Mouse (Mus musculus) layer of hippocampus, adult 2 months (tissue): ENCODE measurements around the gene Rbbp6. TPM values are rescaled to one million over a fixed set of nuclear protein-coding genes. Genes with fewer than 3 reads are reported as not detected.

ENCODE experiments used
- DNase-seq, 2 experiments: peaks; one replicate each; pipeline ENCODE4 v3.0.0; 2022; ENCODE audit warnings: low spot score in 2 of 2
- H3K27ac ChIP-seq: fragments of 200-600 bp; 2 replicates; pipeline ENCODE4 v1.8.1; 2022
- H3K4me3 ChIP-seq: fragments of 200-600 bp; 2 replicates; pipeline ENCODE4 v1.8.1; 2022; ENCODE audit warnings: mild to moderate bottlenecking
- CTCF ChIP-seq: fragments of 200-600 bp; conservative IDR thresholded peaks from 2 replicates; pipeline ENCODE4 v1.8.1; 2022; ENCODE audit warnings: antibody characterized with exemption, mild to moderate bottlenecking, moderate library complexity
- total RNA-seq, 2 experiments: library from RNA; stranded (reverse); gene quantifications; 2 replicates each; pipeline ENCODE4 v1.2.3; 2021

Rbbp6 gene
- total RNA-seq, 2 experiments from 2014 or later, result 70.9 to 78.7 TPM

DNA sequence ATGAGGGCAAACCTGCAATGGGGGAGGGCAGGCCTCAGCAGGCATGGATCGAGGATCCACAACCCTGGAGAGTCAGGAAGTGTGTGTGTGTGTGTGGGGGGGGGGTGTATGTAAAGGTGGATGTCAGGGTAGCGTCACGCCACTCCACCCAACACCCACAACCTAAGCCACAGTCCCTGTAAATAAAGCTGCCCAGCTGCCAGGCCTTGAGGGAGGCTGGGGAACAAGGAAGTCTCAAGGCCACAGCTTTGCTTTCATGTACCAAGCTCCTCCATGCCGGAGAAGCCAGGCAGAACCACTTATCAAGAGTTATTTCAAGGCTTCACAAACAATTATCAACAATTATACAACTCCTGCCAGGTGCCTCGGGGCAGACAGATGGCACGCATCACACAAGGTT, 13.4 kb upstream of the Rbbp6 start:
- DNase-seq, result no peak
- TF ChIP-seq CTCF, result no peak
- no peak overlapping the region for H3K27ac ChIP-seq
- H3K4me3 ChIP-seq, result no peak overlapping the region

DNA sequence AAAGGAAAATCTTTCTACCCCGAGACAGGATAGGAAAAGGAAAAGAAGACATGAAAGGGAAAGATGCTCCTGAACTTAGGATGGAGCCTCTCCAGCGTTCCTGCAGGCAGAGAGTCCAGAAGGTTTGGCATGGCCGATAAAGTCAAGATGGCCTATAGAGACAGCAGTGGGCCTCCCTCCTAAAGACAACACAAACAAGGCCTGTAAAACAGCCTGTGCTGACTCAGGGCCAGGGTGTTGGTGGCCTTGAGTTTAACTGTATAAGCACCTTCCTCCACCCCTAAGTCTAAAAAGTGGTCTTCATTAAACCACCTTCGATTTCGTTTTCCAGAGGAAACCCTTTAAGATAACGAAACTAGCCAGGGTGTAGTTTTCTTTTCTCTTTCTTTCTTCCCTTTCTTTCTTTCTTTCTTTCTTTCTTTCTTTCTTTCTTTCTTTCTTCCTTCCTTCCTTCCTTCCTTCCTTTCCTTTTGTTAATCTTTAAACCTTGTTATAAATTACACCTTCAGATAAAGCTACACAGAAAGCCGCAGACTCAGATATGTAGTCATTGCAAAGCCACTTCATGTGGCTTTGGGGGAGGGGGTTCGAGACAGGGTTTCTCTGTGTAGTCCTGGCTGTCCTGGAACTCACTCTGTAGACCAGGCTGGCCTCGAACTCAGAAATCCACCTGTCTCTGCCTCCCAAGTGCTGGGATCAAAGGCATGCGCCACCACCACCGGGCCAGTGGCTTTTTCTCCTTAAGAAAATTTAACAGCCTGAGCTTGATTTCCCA, 10.8 kb upstream of the Rbbp6 start:
- H3K27ac ChIP-seq, result no peak overlapping the region
- no peak overlapping the region for H3K4me3 ChIP-seq
- TF ChIP-seq CTCF, result no peak
- no peak for DNase-seq

DNA sequence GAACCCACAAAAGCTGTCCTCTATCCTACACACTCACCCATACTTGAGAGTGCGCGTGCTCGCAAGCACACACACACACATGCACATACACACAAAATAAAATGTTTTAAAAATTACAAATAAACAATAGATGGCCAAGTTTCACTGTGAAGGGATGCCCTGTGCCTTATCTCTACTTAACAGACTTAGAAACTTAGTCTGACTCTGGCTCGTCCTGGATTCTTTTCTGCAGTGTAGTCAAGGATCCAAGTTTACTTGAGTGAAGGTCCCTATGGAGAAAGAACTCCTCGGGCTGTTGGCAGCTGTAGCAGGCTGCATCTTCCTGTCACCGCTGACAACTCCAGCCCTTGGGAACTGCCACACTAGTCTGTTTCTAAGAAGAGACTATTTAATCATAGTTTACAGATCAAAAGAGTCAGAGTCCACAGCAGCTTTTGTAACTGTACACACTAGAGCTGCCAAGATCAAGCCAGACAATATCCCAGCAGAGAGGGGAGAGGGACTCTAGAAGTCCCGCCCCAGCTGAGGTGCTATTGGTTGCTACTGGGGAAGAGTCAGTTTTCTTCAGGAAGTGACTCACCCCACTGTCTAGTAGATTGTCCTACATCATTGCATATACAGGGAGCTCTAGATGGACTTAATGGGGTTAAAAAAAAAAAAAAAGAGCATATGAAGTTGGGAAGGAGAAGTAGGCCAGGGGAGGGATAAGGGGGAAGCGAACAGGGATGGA, 10.1 kb upstream of the Rbbp6 start:
- DNase-seq, result no peak
- H3K4me3 ChIP-seq, result no peak overlapping the region
- no peak for TF ChIP-seq CTCF
- no peak overlapping the region for H3K27ac ChIP-seq

DNA sequence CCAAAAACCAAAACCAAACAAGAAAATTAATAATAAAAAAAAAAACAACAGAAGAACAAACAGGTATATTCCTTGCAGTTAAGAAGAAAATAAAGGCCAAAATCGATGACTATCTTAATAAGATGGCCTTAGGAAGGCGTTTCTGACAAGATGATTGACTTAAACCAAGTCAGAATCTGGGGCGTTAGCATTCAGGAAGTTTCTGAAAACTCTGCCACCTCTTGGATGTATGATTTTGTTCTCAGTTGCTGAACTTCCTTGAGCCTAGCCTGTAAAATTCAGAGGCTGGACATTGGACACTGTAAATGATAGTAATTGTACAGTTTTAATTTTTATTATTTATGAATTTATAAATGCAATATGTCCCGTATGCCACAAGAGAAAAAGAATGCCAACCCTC, 3.3 kb downstream of the Rbbp6 start:
- peak; percentile 26; the same call in 1 of the 2 replicates for TF ChIP-seq CTCF
- peak overlapping the region; percentile 100 for H3K27ac ChIP-seq
- no peak for DNase-seq
- H3K4me3 ChIP-seq, result peak overlapping the region; percentile 99

DNA sequence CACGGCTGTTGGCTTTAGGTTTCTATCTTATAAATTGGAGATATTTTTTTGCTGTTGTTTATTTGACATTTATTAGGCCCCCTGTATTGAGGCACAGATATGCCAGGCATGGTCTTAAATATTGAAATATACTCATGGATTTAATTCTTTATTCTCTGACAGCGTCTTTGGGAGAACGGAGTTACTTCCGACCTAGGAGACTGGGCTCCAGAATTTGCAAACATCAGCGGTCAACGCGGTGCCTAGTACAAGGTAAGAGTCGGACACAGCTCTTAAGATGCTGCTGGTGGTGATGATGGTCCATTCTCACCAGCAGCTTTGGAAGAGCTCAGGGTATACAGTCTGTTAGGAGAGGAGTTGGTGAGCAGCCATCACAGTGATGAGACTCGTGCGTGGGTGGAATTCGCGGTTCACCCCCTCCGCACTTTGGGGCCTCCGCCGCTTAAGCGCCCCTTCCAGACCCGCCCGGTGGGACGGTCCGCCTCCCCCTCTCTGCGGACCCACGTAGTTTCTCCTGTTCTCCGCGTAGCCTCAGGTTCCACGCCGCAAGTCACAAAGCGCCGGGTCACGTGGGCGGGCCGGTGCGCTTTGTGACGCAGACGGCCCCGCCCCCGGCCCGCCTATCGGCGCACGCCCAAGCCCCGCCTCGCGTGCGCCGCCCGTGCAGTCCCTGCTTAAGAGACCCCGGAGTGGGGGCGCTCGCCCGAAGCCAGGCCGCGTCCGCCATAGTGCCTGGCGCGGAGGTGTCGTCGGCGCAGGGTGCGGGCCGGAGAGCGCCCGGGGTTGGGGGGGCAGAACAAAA, 3.9 kb downstream of the Rbbp6 start:
- peak; percentile 92 to 95 for DNase-seq
- peak; percentile 53 for TF ChIP-seq CTCF

DNA sequence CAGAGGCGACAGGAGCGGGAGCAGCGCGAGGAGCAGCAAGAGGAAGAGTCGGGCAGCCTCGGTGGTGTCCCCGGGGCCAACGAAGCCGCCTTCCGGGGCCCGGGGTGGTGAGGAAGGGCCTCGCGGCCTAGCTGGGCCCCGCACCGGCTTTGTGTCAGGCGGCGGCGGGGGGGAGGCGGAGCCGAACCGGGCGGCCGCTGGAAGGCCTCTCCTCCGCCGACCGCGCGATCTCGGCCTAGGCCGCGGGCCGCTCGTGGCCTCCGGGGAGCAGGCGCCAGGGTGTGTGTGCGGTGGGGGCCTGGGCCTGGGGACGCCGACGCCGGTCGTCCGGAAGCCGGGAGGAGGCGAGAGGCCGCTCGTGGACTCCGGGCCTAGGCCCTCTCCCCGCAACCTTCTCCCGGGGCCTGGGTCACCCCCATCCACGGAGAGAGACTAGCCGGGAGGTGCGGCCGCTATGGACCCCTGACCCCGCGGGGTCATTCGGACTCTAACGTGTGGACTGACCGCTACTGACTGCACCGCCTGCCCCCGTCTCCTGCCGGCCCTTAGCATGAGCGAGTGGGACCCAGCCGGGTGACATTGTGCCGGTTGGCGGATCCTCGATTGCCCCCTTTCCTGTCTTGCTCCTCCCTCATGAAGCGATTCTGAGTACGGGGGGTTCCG, 4.8 kb downstream of the Rbbp6 start:
- Histone ChIP-seq H3K27ac (peak overlapping the region; percentile 100), H3K4me3 (peak overlapping the region; percentile 99)
- no peak for TF ChIP-seq CTCF
- DNase-seq, result peak; percentile 8 to 32

More for the DNA sequence above, 3.9 kb downstream of the Rbbp6 start:
- H3K4me3 ChIP-seq, result peak overlapping the region; percentile 99
- H3K27ac ChIP-seq, result peak overlapping the region; percentile 100

DNA sequence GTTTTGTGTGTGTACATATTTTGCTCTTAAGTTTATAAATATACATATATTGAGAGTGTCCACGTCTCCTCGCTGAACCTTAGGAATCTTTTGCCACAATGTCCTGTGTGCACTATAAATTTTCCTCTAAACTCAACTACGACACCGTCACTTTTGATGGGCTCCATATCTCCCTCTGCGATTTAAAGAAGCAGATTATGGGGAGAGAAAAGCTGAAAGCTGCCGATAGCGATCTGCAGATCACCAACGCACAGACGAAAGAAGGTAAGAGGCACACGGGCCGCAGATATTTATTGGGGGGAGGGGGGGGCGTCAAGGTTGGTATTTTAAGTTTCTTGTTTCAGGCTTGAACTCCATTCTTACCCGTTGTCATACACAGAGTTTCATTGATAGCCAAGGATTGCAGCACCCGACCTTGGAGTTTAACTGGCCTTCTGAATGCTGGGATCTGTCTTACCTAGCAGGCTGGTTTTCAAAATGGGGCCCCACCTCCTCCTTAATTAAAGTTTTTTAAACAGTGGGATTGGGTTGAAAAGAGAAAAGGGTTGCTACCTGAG, 5.5 kb downstream of the Rbbp6 start:
- DNase-seq, result no peak
- no peak for TF ChIP-seq CTCF
- Histone ChIP-seq H3K4me3 (peak overlapping the region; percentile 99), H3K27ac (peak overlapping the region; percentile 100)

DNA sequence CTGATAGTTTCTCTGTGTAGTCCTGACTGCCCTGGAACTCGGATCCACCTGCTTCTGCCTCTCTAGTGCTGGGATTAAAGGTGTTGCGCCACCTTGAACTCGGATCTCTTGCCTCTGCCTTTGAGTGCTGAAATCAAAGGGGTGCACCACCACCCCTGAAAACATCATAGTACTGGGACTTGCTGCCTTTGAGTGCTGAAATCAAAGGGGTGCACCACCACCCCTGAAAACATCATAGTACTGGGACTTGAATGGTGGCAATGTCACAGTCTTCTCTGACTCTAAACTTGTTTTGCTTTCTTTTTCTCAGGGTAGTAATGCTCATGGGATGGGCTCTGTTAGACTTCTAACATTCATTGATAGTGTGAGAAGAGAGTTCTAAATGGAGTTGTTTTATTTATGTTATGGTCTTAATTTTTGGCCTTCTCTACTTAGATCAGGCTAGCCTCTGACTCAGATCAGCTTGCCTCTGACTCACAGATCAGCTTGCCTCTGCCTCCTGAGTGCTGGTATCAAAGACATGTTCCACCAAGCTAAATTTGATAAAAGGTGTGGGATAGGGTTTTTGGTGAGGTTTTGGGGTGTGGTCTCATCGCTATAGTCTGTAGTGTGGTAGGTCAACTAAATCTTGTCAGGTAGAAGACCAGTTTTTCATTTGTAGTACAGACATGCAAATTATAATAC, 6.7 kb downstream of the Rbbp6 start:
- no peak overlapping the region for H3K27ac ChIP-seq
- peak overlapping the region; percentile 99 for H3K4me3 ChIP-seq
- TF ChIP-seq CTCF, result no peak
- DNase-seq, result no peak

DNA sequence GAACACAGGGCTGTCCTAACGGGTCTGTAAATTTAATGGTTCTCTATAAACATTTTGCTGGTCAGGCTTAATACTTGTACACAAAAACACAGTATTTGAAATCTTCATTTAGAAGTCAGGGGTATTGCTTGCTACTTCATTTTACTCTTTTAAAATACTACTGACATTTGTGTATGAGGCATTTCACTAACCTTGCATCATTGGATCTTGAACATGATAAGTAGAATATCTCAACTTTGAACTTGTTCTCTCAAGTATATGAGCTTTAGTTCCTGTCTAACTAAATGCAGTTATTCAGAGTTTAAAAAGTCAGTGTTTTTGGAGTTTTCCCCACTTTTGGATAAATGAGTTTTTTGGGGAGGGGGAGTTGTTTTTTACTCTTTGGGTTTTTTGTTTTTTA, 14.0 kb downstream of the Rbbp6 start:
- TF ChIP-seq CTCF, result no peak
- H3K27ac ChIP-seq, result no peak overlapping the region
- no peak for DNase-seq
- H3K4me3 ChIP-seq, result no peak overlapping the region

DNA sequence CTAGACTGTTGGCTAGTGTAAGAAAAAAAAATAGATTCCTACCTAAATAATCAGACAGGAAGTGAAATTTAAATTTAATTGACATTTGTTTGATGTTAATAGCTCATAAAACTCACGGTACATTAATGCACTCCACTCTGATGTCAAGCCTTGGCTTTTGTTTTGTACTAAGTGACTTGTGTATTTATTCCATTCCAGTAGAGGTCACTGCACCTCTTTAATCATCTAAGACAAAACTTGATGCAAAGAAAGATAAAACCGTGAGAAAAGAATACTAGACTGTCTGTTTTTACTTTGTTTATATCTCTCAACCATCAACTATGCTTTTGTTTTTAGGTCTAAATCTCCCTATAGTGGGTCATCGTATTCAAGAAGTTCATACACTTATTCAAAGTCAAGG, 32.7 kb downstream of the Rbbp6 start:
- DNase-seq, result no peak
- Histone ChIP-seq H3K27ac (no peak overlapping the region), H3K4me3 (no peak overlapping the region)
- peak; percentile 60 for TF ChIP-seq CTCF

DNA sequence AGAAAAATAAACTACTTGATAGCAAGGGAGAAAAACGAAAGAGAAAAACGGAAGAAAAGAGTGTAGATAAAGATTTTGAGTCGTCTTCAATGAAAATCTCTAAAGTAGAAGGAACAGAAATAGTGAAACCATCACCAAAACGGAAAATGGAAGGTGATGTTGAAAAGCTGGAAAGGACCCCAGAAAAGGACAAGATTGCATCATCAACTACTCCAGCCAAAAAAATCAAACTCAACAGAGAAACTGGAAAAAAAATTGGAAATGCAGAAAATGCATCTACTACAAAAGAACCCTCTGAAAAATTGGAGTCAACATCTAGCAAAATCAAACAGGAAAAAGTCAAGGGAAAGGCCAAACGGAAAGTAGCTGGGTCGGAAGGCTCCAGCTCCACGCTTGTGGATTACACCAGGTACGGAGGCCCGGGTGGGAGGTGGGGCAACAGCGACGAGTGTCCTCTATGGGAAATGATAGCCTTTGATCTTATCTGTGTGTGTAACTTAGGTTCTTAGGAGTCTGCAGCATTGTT, 34.4 kb downstream of the Rbbp6 start:
- no peak overlapping the region for H3K27ac ChIP-seq
- DNase-seq, result no peak
- H3K4me3 ChIP-seq, result no peak overlapping the region
- no peak for TF ChIP-seq CTCF
